Mouse (Mus musculus) megakaryocyte, adult 5-6 weeks (primary cell): ENCODE measurements around the gene Clstn1. TPM values are rescaled to one million over a fixed set of nuclear protein-coding genes. Genes with fewer than 3 reads are reported as not detected.
"Not testable (repeated sequence)": the region's sequence is repeated elsewhere in the genome, so short reads cannot be mapped to it uniquely, and the experiment has no call there.

Experiments
- ATAC-seq: 2 replicates; pipeline ENCODE4 v1.8.0; 2016; ENCODE audit warnings: mild to moderate bottlenecking, inconsistent platforms; ENCODE audit not compliant: poor library complexity, severe bottlenecking
- total RNA-seq, 2 experiments: library from RNA; stranded (forward) in 1 of 2; stranded (reverse) in 1 of 2; fragments of 153-499, 151-499 nt in 1 of 2; fragments of 221-1000, 200-1000 nt in 1 of 2; gene quantifications; 2 replicates each; pipeline versions ENCODE4 v1.2.3 to v1.2.4; 2015 to 2017

The Clstn1 gene
- total RNA-seq, 2 experiments from 2014 or later = 0.74 to 1.2 TPM

- no peak for ATAC-seq
These were observed 8.8 kb downstream of the Clstn1 start for GRCm38 (mm10) chr4:149594913-149595581.

- no peak for ATAC-seq
These were observed 11.5 kb downstream of the Clstn1 start for GRCm38 (mm10) chr4:149597641-149598208.

- ATAC-seq = no peak
These were observed 13.3 kb downstream of the Clstn1 start for GRCm38 (mm10) chr4:149599549-149599948.

- no peak for ATAC-seq
These were observed 13.9 kb downstream of the Clstn1 start for GRCm38 (mm10) chr4:149600130-149600529.

- no peak for ATAC-seq
These were observed 15.2 kb downstream of the Clstn1 start for GRCm38 (mm10) chr4:149601484-149601883.

GRCm38 (mm10) chr4:149602236-149602635 is 16.0 kb downstream of the Clstn1 start:
- no peak for ATAC-seq

- no peak for ATAC-seq
These were observed 17.6 kb downstream of the Clstn1 start for GRCm38 (mm10) chr4:149603860-149604259.

- no peak for ATAC-seq
These were observed 18.2 kb downstream of the Clstn1 start for GRCm38 (mm10) chr4:149604518-149604917.

GRCm38 (mm10) chr4:149606056-149606455 is 19.8 kb downstream of the Clstn1 start:
- no peak for ATAC-seq

- no peak for ATAC-seq
These were observed 20.6 kb downstream of the Clstn1 start for GRCm38 (mm10) chr4:149606766-149607358.

- ATAC-seq = no peak
These were observed 21.5 kb downstream of the Clstn1 start for GRCm38 (mm10) chr4:149607591-149608308.

- no peak for ATAC-seq
These were observed 22.0 kb downstream of the Clstn1 start for GRCm38 (mm10) chr4:149608309-149608638.

- no peak for ATAC-seq
These were observed 23.2 kb downstream of the Clstn1 start for GRCm38 (mm10) chr4:149609256-149610025.

- no peak for ATAC-seq
These were observed 25.2 kb downstream of the Clstn1 start for GRCm38 (mm10) chr4:149611376-149612044.

GRCm38 (mm10) chr4:149613497-149613896 is 27.2 kb downstream of the Clstn1 start:
- peak; percentile 27; the same call in 1 of the 2 replicates for ATAC-seq

GRCm38 (mm10) chr4:149614869-149615268 is 28.6 kb downstream of the Clstn1 start:
- ATAC-seq = no peak

GRCm38 (mm10) chr4:149616999-149617398 is 30.7 kb downstream of the Clstn1 start:
- not testable (repeated sequence) for ATAC-seq

- no peak for ATAC-seq
These were observed 33.7 kb downstream of the Clstn1 start for GRCm38 (mm10) chr4:149619988-149620387.

- ATAC-seq = no peak
These were observed 35.0 kb downstream of the Clstn1 start for GRCm38 (mm10) chr4:149621286-149621685.

- no peak for ATAC-seq
These were observed 37.4 kb downstream of the Clstn1 start for GRCm38 (mm10) chr4:149623711-149624110.
